Mouse (Mus musculus): Measurements from ENCODE around the gene Ccdc36.

Gene Ccdc36

DNA sequence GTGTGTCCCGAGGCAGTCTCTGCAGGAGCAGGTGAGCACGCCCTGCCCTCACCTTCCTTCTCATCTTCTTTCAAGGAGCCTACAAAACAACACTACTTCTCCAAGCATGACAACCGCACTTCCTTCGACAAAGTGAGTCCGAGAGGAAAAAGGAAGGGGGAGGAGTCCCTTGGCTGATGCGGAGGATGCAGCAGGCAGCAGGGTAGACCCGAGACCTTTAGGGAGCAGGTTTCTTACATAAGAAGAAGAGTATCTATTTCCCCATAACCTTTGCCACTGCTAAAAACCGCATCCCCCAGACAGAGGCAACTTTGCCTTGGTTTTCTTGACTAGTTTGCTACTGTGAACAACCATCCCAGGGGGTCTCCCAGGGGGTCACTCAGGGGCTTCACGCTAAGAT is 16.8 kb upstream of the Ccdc36 start:
- DNase-seq (ENCODE audit: low spot score): no peak

GRCm38 (mm10) chr9:108441236-108441919 is 13.1 kb upstream of the Ccdc36 start:
- no peak for DNase-seq (ENCODE audit: low spot score)

GRCm38 (mm10) chr9:108440485-108440884 is 12.2 kb upstream of the Ccdc36 start:
- no peak for DNase-seq (ENCODE audit: low spot score)

GRCm38 (mm10) chr9:108439176-108439575 is 10.9 kb upstream of the Ccdc36 start:
- no peak for DNase-seq (ENCODE audit: low spot score)

- DNase-seq (ENCODE audit: low spot score): no peak
Measured at GRCm38 (mm10) chr9:108436182-108436581, 7.9 kb upstream of the Ccdc36 start, which contains the start of gene BC048562. Gene BC048562, plus strand, starts transcription at chr9:108436482.

- DNase-seq (ENCODE audit: low spot score): no peak
Measured at GRCm38 (mm10) chr9:108431431-108432067, 3.3 kb upstream of the Ccdc36 start.

- DNase-seq (ENCODE audit: low spot score): no peak
Measured at GRCm38 (mm10) chr9:108412221-108412620, 16.1 kb downstream of the Ccdc36 start.

DNA sequence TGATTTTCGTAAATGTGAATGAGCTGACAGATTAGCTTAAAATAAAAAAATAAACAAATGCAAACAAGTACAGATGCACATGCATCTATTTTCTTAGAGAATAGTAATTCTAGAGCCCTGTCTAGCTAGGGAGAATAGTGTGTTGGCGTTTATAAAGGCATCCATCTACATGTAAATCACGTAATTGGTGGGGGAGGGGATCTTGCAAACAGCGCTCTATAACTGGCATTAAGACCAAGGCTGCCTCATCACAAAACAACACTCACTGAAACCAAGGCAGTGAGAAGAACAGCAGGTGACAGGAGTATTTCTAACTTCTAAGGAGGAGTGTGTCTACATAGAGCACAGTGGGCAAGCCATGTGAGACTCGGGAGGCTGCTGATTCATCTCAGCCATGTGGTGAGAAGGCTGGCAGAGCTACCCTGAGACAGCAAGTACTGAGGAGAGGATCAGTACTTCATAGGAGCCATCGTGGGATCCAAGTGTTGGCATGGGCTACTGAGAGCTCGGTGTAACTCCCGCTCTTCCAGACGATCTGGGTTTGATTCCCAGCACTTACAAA is 16.8 kb downstream of the Ccdc36 start:
- no peak for DNase-seq (ENCODE audit: low spot score)

- DNase-seq (ENCODE audit: low spot score): no peak
Measured at GRCm38 (mm10) chr9:108409535-108409934, 18.7 kb downstream of the Ccdc36 start.

GRCm38 (mm10) chr9:108404451-108404850 is 23.8 kb downstream of the Ccdc36 start:
- no peak for DNase-seq (ENCODE audit: low spot score)

DNA sequence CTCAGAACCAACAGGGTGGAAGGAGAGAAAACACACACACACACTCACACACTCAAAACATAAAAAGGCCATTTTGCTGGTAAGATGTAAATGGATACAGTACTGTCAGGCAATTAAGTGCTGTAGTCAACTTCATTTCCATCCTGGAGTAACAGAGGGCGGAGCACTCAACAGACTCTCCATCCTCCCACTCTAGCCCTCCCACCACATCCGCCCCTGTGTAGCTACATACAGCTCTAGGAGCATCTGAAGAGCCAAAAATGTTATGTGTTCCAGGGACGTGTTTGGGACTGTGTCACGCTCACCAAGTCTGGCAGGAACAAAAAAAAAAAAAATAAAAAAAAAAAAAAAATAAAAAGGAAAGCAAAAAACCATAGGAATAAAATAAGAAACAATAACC is 25.2 kb downstream of the Ccdc36 start:
- DNase-seq (ENCODE audit: low spot score): no peak

DNA sequence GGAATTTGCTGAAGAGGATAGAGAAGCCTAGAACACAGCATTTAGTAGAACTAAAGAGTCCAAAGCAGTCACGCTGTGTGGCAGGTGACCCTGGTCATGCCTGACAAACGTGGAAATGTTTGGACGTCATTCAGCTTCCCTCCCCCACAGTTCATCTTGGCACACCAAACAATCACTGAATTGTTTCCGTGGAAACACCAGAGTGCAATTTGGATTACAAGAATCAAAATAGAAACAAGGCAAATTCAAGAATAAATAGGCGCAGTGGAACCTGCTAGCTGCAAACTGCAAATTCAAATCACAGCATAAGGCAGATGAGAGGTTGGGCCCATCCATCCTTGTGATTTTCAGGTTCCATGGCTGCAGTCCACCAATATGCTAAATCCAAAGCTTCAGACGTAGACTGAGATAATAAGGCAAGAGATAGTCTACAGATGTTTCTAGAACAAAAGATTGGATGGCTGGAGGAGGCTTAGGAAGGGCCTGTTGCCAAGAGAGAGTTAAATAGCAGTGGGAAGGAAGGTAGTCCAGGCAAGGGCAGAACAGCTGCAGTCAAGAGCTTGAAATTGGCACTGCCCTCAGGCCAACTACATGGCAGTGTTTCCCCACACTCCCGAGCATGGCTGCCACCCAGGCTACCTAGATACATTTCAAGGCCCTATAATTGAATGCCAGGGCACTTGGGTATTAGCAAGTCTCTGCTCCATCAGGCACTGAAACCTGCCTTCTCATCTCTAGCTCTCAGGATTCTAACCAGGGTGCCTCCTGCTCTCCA is 26.9 kb downstream of the Ccdc36 start:
- DNase-seq (ENCODE audit: low spot score): no peak

DNA sequence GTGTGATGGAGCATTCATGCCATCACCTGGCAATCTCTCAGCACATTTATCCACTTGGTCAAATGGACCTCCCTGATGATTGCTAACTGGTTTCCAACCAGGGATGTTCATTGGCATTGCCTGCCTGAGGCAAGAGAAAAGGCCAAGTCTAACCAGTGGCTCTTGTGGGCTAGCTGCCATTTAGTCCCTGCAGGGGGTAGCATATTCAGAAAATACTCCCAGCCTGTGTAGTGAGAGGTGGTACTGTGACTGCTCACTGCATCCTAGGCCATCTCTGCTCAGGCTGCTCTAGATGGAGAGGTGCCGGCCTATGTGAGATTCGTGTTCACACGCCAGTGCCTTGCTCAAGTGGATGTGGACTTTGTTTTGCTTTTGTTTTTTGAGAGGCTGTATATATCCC is 30.0 kb downstream of the Ccdc36 start:
- no peak for DNase-seq (ENCODE audit: low spot score)

DNA sequence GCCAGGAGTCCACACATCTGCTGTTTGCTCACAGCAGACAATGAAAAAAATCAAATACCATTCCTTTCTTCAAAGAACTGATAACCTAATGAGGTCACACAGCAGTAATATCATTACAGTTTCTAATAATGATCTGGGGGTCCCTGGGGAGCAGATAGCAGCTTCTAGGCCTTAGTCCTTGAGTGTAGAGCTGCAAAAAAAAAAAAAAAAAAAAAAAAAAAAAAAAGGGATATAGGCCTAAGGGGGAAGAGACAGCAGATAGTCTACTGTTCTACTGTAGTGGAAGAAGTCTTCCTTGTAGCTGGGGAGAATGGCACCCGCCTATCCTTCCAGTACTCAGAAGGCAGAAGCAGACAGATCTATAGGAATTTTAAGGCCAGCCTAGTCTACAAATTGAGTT is 32.9 kb downstream of the Ccdc36 start:
- DNase-seq (ENCODE audit: low spot score): no peak

DNA sequence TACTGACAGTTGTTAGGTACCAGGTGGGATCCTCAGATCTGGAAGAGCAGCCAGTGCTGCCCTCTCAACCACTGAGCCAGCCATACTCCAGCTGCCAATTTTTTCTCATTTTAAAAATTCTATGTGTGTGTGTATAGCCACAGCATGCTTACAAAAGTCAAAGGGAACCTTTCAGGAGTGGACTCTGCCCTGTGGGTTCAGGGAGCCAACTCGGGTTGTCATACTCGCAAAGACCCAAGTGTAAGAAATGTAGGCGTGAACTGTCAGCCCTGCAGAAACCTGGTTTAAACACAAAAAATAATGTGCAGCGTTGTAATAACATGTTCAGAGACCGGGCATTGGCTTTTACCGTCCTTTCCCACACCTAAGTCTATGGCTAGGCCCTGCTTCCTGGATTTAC is 34.1 kb downstream of the Ccdc36 start:
- no peak for DNase-seq (ENCODE audit: low spot score)

DNA sequence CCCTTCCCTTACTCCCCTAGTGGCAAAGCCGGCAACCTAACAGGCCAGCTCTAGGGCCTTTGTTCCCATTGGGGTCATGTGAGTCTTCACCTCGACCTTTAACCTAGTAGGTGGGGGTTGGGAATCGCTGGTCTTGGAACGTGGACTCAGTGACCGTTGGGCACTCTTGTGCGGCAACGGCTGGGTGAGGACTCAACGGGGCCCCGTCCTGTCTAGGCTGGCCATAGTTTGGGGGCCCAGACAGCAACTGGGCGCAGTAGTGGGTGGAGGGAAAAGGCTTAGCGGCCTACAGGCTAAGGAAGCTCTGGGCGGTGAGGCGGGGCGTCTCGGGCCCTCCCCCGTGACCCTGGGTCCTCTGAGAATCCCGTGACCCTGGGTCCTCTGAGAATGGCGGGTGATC is 35.6 kb downstream of the Ccdc36 start, which contains the start of gene 1700102P08Rik:
Gene 1700102P08Rik (plus strand): TSS at position 130 of the 400 bp plus-strand sequence.
- DNase-seq (ENCODE audit: low spot score): no peak

- DNase-seq (ENCODE audit: low spot score): no peak
Measured at GRCm38 (mm10) chr9:108389220-108389619, 39.1 kb downstream of the Ccdc36 start.

- DNase-seq (ENCODE audit: low spot score): no peak
Measured at GRCm38 (mm10) chr9:108388601-108389000, 39.7 kb downstream of the Ccdc36 start.

- no peak for DNase-seq (ENCODE audit: low spot score)
Measured at GRCm38 (mm10) chr9:108386816-108387215, 41.5 kb downstream of the Ccdc36 start.

- no peak for DNase-seq (ENCODE audit: low spot score)
Measured at GRCm38 (mm10) chr9:108385006-108385405, 43.3 kb downstream of the Ccdc36 start.

- DNase-seq (ENCODE audit: low spot score): no peak
Measured at GRCm38 (mm10) chr9:108381382-108381781, 46.9 kb downstream of the Ccdc36 start.

GRCm38 (mm10) chr9:108379294-108379693 is 49.0 kb downstream of the Ccdc36 start:
- DNase-seq (ENCODE audit: low spot score): no peak

GRCm38 (mm10) chr9:108378736-108379135 is 49.5 kb downstream of the Ccdc36 start:
- DNase-seq (ENCODE audit: low spot score): no peak
